Mouse (Mus musculus) MEL (cell line): ENCODE results near the gene Ube2e1. TPM values are rescaled to one million over a fixed set of nuclear protein-coding genes. Genes with fewer than 3 reads are reported as not detected.

Source experiments
- DNase-seq: peaks from one replicate; pipeline ENCODE4 v3.0.0; 2011; ENCODE audit warnings: low read depth, low spot score
- H3K27ac ChIP-seq: 2 replicates; pipeline ENCODE4 v1.5.1; 2012; ENCODE audit warnings: low read depth, mild to moderate bottlenecking, control low read depth, low read length, moderate library complexity; ENCODE audit not compliant: control insufficient read depth
- H3K27me3 ChIP-seq, 2 experiments: fragments of 150-350 bp in 1 of 2; sonication (generic) in 1 of 2; 2 replicates each; pipeline ENCODE4 v1.6.1; 2012; ENCODE audit warnings: low read length in 2 of 2, mild to moderate bottlenecking in 2 of 2, improper control_type of control experiment in 1 of 2, moderate library complexity in 1 of 2; ENCODE audit not compliant: insufficient read depth in 2 of 2, control insufficient read depth in 1 of 2
- H3K36me3 ChIP-seq, 2 experiments: 2 replicates each; pipeline ENCODE4 v1.6.1; 2012 to 2014; ENCODE audit warnings: low read length in 2 of 2, improper control_type of control experiment in 1 of 2, inconsistent platforms in 1 of 2, mild to moderate bottlenecking in 1 of 2; ENCODE audit not compliant: insufficient read depth in 2 of 2, control insufficient read depth in 1 of 2
- H3K4me1 ChIP-seq, 2 experiments: fragments of 150-350 bp in 1 of 2; sonication (generic) in 1 of 2; 2 replicates each; pipeline ENCODE4 v1.6.1; 2012; ENCODE audit warnings: low read length in 2 of 2, improper control_type of control experiment in 1 of 2, mild to moderate bottlenecking in 1 of 2; ENCODE audit not compliant: insufficient read depth in 2 of 2, control insufficient read depth in 1 of 2
- H3K4me3 ChIP-seq, 2 experiments: fragments of 150-350 bp in 1 of 2; sonication (generic) in 1 of 2; 2 replicates each; pipeline ENCODE4 v1.5.1; 2012; ENCODE audit warnings: low read depth in 2 of 2, low read length in 2 of 2, mild to moderate bottlenecking in 2 of 2, moderate library complexity in 2 of 2, control low read depth in 1 of 2, improper control_type of control experiment in 1 of 2; ENCODE audit not compliant: control insufficient read depth in 1 of 2, insufficient read depth in 1 of 2
- H3K79me2 ChIP-seq: 2 replicates; pipeline ENCODE4 v1.6.1; 2012; ENCODE audit warnings: mild to moderate bottlenecking, low read length, moderate library complexity; ENCODE audit not compliant: control insufficient read depth, poor library complexity, insufficient read depth
- H3K9ac ChIP-seq: 2 replicates; pipeline ENCODE4 v1.6.1; 2012; ENCODE audit warnings: low read depth, mild to moderate bottlenecking, control low read depth, low read length, moderate library complexity; ENCODE audit not compliant: control insufficient read depth, poor library complexity, severe bottlenecking
- H3K9me3 ChIP-seq: fragments of 150-350 bp; sonication (generic); replicated peaks from 2 replicates; pipeline ENCODE4 v1.6.1; 2012; ENCODE audit warnings: mild to moderate bottlenecking, low read length, improper control_type of control experiment, moderate library complexity; ENCODE audit not compliant: insufficient read depth
- E2F4 ChIP-seq: IDR thresholded peaks from 2 replicates; pipeline ENCODE4 v1.6.1; 2011; ENCODE audit warnings: low read depth, low read length, improper control_type of control experiment, borderline replicate concordance
- EP300 ChIP-seq, 2 experiments: IDR thresholded peaks; 2 replicates each; pipeline ENCODE4 v1.6.1; 2011; ENCODE audit warnings: improper control_type of control experiment in 2 of 2, low read length in 2 of 2, low read depth in 1 of 2, mild to moderate bottlenecking in 1 of 2
- HCFC1 ChIP-seq: IDR thresholded peaks from 2 replicates; pipeline ENCODE4 v1.6.1; 2012; ENCODE audit warnings: low read depth, mild to moderate bottlenecking, inconsistent platforms, low read length, improper control_type of control experiment, moderate library complexity
- JUND ChIP-seq: IDR thresholded peaks from 2 replicates; pipeline ENCODE4 v1.6.1; 2011; ENCODE audit warnings: low read depth, mild to moderate bottlenecking, improper control_type of control experiment, low read length
- MAFK ChIP-seq: IDR thresholded peaks from 2 replicates; pipeline ENCODE4 v1.6.1; 2011; ENCODE audit warnings: low read depth, mild to moderate bottlenecking, low read length, improper control_type of control experiment, borderline replicate concordance
- MAX ChIP-seq: IDR thresholded peaks from 2 replicates; pipeline ENCODE4 v1.6.1; 2011; ENCODE audit warnings: low read length, improper control_type of control experiment
- MAZ ChIP-seq: IDR thresholded peaks from 2 replicates; pipeline ENCODE4 v1.6.1; 2012; ENCODE audit warnings: low read depth, mild to moderate bottlenecking, inconsistent platforms, low read length, improper control_type of control experiment
- MEF2A ChIP-seq: IDR thresholded peaks from 2 replicates; pipeline ENCODE4 v1.6.1; 2014; ENCODE audit warnings: low read depth, mild to moderate bottlenecking, inconsistent platforms, low read length, improper control_type of control experiment; ENCODE audit not compliant: poor library complexity, insufficient replicate concordance, severe bottlenecking; ENCODE audit errors: extremely low read depth
- MYC ChIP-seq: IDR thresholded peaks from 2 replicates; pipeline ENCODE4 v1.6.1; 2011; ENCODE audit warnings: low read depth, mild to moderate bottlenecking, low read length, improper control_type of control experiment, moderate library complexity
- NRF1 ChIP-seq: IDR thresholded peaks from 2 replicates; pipeline ENCODE4 v1.6.1; 2014; ENCODE audit warnings: low read depth, mild to moderate bottlenecking, inconsistent platforms, low read length, improper control_type of control experiment, moderate library complexity; ENCODE audit not compliant: poor library complexity, insufficient read depth, severe bottlenecking
- SMC3 ChIP-seq: IDR thresholded peaks from 2 replicates; pipeline ENCODE4 v1.6.1; 2011; ENCODE audit warnings: low read depth, low read length, improper control_type of control experiment
- TAL1 ChIP-seq: IDR thresholded peaks from 2 replicates; pipeline ENCODE4 v1.6.1; 2012; ENCODE audit warnings: mild to moderate bottlenecking, inconsistent platforms, low read length, moderate library complexity, mixed read lengths
- UBTF ChIP-seq: IDR thresholded peaks from 2 replicates; pipeline ENCODE4 v1.6.1; 2012; ENCODE audit warnings: low read depth, mild to moderate bottlenecking, inconsistent platforms, low read length, improper control_type of control experiment, moderate library complexity, borderline replicate concordance; ENCODE audit not compliant: insufficient read depth
- USF1 ChIP-seq: IDR thresholded peaks from 2 replicates; pipeline ENCODE4 v1.6.1; 2014; ENCODE audit warnings: low read depth, mild to moderate bottlenecking, inconsistent platforms, low read length, improper control_type of control experiment, moderate library complexity
- ZKSCAN1 ChIP-seq: IDR thresholded peaks from 2 replicates; pipeline ENCODE4 v1.6.1; 2012; ENCODE audit warnings: low read depth, mild to moderate bottlenecking, inconsistent platforms, low read length, improper control_type of control experiment, moderate library complexity
- ZMIZ1 ChIP-seq: IDR thresholded peaks from 2 replicates; pipeline ENCODE4 v1.6.1; 2012; ENCODE audit warnings: low read depth, mild to moderate bottlenecking, inconsistent platforms, low read length, improper control_type of control experiment, moderate library complexity
- polyA plus RNA-seq, 2 experiments: library from polyadenylated mRNA; stranded (reverse) in 1 of 2; unstranded in 1 of 2; fragments of >175 nt in 1 of 2; fragments of >200 nt in 1 of 2; gene quantifications; 2 replicates each; pipeline versions ENCODE4 v1.2.1 to v1.2.4; 2012; ENCODE audit warnings: low replicate concordance in 2 of 2, low read depth in 1 of 2; ENCODE audit not compliant: insufficient read length in 2 of 2, insufficient read depth in 1 of 2, missing spikeins in 1 of 2
- total RNA-seq: library from RNA; depleted of rRNA; stranded (reverse); fragments of 300-350 nt; gene quantifications from 2 replicates; pipeline ENCODE4 v1.2.3, GENCODE M21; 2012

Ube2e1 gene
- total and polyA plus RNA-seq, 3 experiments, result 43.0 to 246 (median 240) TPM

GRCm38 (mm10) chr14:18297441-18297840 lies 34.2 kb downstream of the Ube2e1 start:
- no peak overlapping the region for H3K9ac ChIP-seq
- TF ChIP-seq MAFK, result no peak
- no peak for TF ChIP-seq E2F4
- no peak for TF ChIP-seq NRF1
- TF ChIP-seq TAL1, result no peak
- H3K9me3 ChIP-seq, result no peaks in the 10 kb centered on the region
- peak; percentile 58 for DNase-seq
- no peaks in the 10 kb centered on the region for H3K27me3 ChIP-seq
- H3K27ac ChIP-seq, result no peak overlapping the region
- H3K4me3 ChIP-seq, result no peak overlapping the region
- H3K4me1 ChIP-seq, result peaks cover 0 to 7% of the 10 kb centered on the region in 2 experiments; a peak in 2 of 4 replicates
- peaks cover 4 to 10% of the 10 kb centered on the region in 2 experiments; a peak in 3 of 4 replicates for H3K36me3 ChIP-seq
- H3K79me2 ChIP-seq, result peaks cover 16% of the 10 kb centered on the region; the same call in 1 of the 2 replicates

DNA sequence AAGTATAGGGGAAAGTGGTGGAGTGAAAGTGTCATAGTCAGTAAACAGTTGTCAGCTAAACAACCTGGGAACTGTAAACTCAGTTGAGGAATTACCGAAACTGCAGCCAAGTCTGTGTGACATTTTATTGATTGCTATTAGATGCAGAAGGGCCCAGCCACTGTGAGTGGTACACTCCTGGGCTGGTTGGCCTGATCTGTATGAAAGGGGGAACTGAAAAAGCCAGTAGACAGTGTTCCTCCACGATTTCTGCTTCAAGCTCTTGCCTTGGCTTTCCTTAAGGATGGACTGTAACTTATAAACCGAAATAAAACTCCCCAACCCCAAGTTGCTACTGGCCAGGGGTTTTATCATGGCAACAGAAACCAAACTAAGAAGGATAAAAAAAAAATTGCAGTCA lies 39.1 kb downstream of the Ube2e1 start:
- Histone ChIP-seq H3K4me1 (peaks cover 4 to 7% of the 10 kb centered on the region in 2 experiments; a peak in 2 of 4 replicates), H3K4me3 (no peak overlapping the region)
- DNase-seq, result no peak

GRCm38 (mm10) chr14:18292111-18292510 lies 39.5 kb downstream of the Ube2e1 start:
- no peaks in the 10 kb centered on the region for H3K9me3 ChIP-seq
- peaks cover 18% of the 10 kb centered on the region for H3K79me2 ChIP-seq
- TF ChIP-seq SMC3 (no peak), JUND (no peak), MYC (no peak)
- no peak overlapping the region for H3K4me3 ChIP-seq
- H3K36me3 ChIP-seq, result peaks cover 2 to 12% of the 10 kb centered on the region in 2 experiments; a peak in 3 of 4 replicates
- DNase-seq, result no peak
- H3K27ac ChIP-seq, result no peak overlapping the region
- no peaks in the 10 kb centered on the region for H3K27me3 ChIP-seq
- peaks cover 4 to 7% of the 10 kb centered on the region in 2 experiments; a peak in 2 of 4 replicates for H3K4me1 ChIP-seq
- H3K9ac ChIP-seq, result no peak overlapping the region

More for the DNA sequence above, 39.1 kb downstream of the Ube2e1 start:
- peaks cover 16% of the 10 kb centered on the region; the same call in 1 of the 2 replicates for H3K79me2 ChIP-seq
- no peaks in the 10 kb centered on the region for H3K27me3 ChIP-seq
- peaks cover 2 to 12% of the 10 kb centered on the region in 2 experiments; a peak in 3 of 4 replicates for H3K36me3 ChIP-seq
- H3K27ac ChIP-seq, result no peak overlapping the region
- TF ChIP-seq ZKSCAN1, result no peak
- no peak overlapping the region for H3K9ac ChIP-seq
- H3K9me3 ChIP-seq, result no peaks in the 10 kb centered on the region

DNA sequence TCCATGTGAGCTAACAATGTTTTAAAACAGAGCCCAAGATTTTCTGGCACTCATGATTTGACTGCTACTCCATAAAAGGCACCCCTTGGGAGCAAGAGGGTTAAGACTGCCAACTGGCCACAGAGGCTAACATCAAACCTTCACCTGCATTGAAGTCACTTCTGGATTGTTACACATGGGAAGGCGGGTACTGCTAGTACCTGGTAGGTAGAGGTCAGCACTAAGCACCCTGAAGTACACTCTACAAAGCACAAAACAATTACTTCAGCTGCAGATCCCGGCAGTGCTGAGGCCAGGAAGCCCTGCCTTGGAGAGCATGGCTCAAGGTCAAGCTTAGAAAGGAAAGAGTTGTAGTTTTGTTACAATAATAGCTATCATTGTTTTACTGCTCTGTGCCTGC lies 44.3 kb downstream of the Ube2e1 start:
- H3K79me2 ChIP-seq, result peaks cover 7% of the 10 kb centered on the region
- H3K36me3 ChIP-seq, result peaks cover 7 to 21% of the 10 kb centered on the region in 2 experiments
- TF ChIP-seq EP300 (IDR thresholded peaks at IDR 0.05; ENCODE audit: low read depth in 1 of 2, low read length in 2 of 2), result no peak
- no peak for TF ChIP-seq HCFC1
- no peak for TF ChIP-seq MEF2A
- TF ChIP-seq USF1, result no peak
- no peak for TF ChIP-seq MAZ
- no peak for TF ChIP-seq E2F4
- TF ChIP-seq SMC3, result no peak
- no peak for TF ChIP-seq UBTF
- no peak for TF ChIP-seq MAX
- TF ChIP-seq ZMIZ1, result no peak
- TF ChIP-seq TAL1, result no peak
- no peak overlapping the region for H3K9ac ChIP-seq
- H3K27me3 ChIP-seq, result no peaks in the 10 kb centered on the region
- DNase-seq, result no peak
- H3K9me3 ChIP-seq, result no peaks in the 10 kb centered on the region
- peaks cover 7 to 8% of the 10 kb centered on the region in 2 experiments; a peak in 3 of 4 replicates for H3K4me1 ChIP-seq
- no peak overlapping the region for H3K4me3 ChIP-seq
- H3K27ac ChIP-seq, result no peak overlapping the region
